Mouse (Mus musculus) stomach, embryonic 15.5 days (tissue): ENCODE data around the gene Mst1r. TPM values are rescaled to one million over a fixed set of nuclear protein-coding genes. Genes with fewer than 3 reads are reported as not detected.

ENCODE experiments used
- ATAC-seq: fragments of 200-750 bp; cut with Nextera tagmentation; 2 replicates; pipeline ENCODE4 v1.8.0; 2017; ENCODE audit warnings: low read depth, moderate number of reproducible peaks, moderate TSS enrichment; ENCODE audit not compliant: insufficient read depth, low FRiP score
- H3K27ac ChIP-seq: fragments of 300-500 bp; sonication (generic); 2 replicates; pipeline ENCODE4 v1.5.1; 2015; ENCODE audit warnings: mild to moderate bottlenecking, inconsistent platforms
- H3K27me3 ChIP-seq: fragments of 300-500 bp; sonication (generic); replicated peaks from 2 replicates; pipeline ENCODE4 v1.6.1; 2015; ENCODE audit warnings: inconsistent platforms
- H3K36me3 ChIP-seq: fragments of 300-500 bp; sonication (generic); 2 replicates; pipeline ENCODE4 v1.6.1; 2015; ENCODE audit warnings: inconsistent platforms
- H3K4me1 ChIP-seq: fragments of 300-500 bp; sonication (generic); 2 replicates; pipeline ENCODE4 v1.6.1; 2015; ENCODE audit warnings: inconsistent platforms
- H3K4me2 ChIP-seq: fragments of 300-500 bp; sonication (generic); 2 replicates; pipeline ENCODE4 v1.6.1; 2015; ENCODE audit warnings: mild to moderate bottlenecking, inconsistent platforms
- H3K4me3 ChIP-seq: fragments of 300-500 bp; sonication (generic); replicated peaks from 2 replicates; pipeline ENCODE4 v1.5.1; 2015; ENCODE audit warnings: inconsistent platforms
- H3K9ac ChIP-seq: fragments of 300-500 bp; sonication (generic); 2 replicates; pipeline ENCODE4 v1.6.1; 2015; ENCODE audit warnings: inconsistent platforms
- H3K9me3 ChIP-seq: fragments of 300-500 bp; sonication (generic); 2 replicates; pipeline ENCODE4 v1.6.1; 2016; ENCODE audit warnings: inconsistent platforms
- WGBS: fragments of 180-500 bp; shearing (Covaris S2); methylation state at CpG from one replicate; pipeline ENCODE4 v1.1.7; 2015; 5-methylcytosine and 5-hydroxymethylcytosine counted together
- polyA plus RNA-seq: library from polyadenylated mRNA; unstranded; fragments of >200 nt; fragmentation: Nextera tagmentation; extraction: Ambion mirVana; gene quantifications from 2 replicates; pipeline ENCODE4 v1.2.1, GENCODE M21; 2015

Gene Mst1r
- polyA plus RNA-seq, 1 experiment from 2014 or later: 10.8 TPM

- ATAC-seq: no peak
- Histone ChIP-seq H3K27me3 (peaks cover 24% of the 10 kb centered on the region), H3K4me3 (peak overlapping the region; percentile 47), H3K9ac (peak overlapping the region; percentile 35; the same call in 1 of the 2 replicates), H3K27ac (no peak overlapping the region), H3K4me1 (peaks cover 16% of the 10 kb centered on the region), H3K4me2 (peak overlapping the region; percentile 92), H3K9me3 (no peaks in the 10 kb centered on the region), H3K36me3 (no peaks in the 10 kb centered on the region)
- under 1% methylated on average over 41 of the region's 41 CpGs for WGBS
Observed at GRCm38 (mm10) chr9:107935790-107936214, 29.1 kb downstream of the Mst1r start.

GRCm38 (mm10) chr9:107936215-107936822 is 29.6 kb downstream of the Mst1r start:
- Histone ChIP-seq H3K9ac (no peak overlapping the region), H3K4me2 (peak overlapping the region; percentile 92), H3K27me3 (peaks cover 24% of the 10 kb centered on the region), H3K27ac (no peak overlapping the region), H3K36me3 (no peaks in the 10 kb centered on the region), H3K4me1 (peaks cover 16% of the 10 kb centered on the region), H3K4me3 (peak overlapping the region; percentile 47), H3K9me3 (no peaks in the 10 kb centered on the region)
- ATAC-seq: no peak
- 4% methylated on average over 29 of the region's 29 CpGs for WGBS

- 27% methylated on average over 3 of the region's 3 CpGs for WGBS
- Histone ChIP-seq H3K4me1 (peaks cover 16% of the 10 kb centered on the region), H3K4me3 (no peak overlapping the region), H3K36me3 (no peaks in the 10 kb centered on the region), H3K9me3 (no peaks in the 10 kb centered on the region), H3K27me3 (peaks cover 24% of the 10 kb centered on the region), H3K4me2 (peak overlapping the region; percentile 92), H3K9ac (no peak overlapping the region), H3K27ac (no peak overlapping the region)
- no peak for ATAC-seq
Observed at GRCm38 (mm10) chr9:107936831-107937230, 30.2 kb downstream of the Mst1r start.

- no peaks in the 10 kb centered on the region for H3K27me3 ChIP-seq
- H3K27ac ChIP-seq: no peak overlapping the region
- no peaks in the 10 kb centered on the region for H3K36me3 ChIP-seq
- no peak for ATAC-seq
- H3K9ac ChIP-seq: no peak overlapping the region
- H3K4me1 ChIP-seq: peaks cover 9% of the 10 kb centered on the region
- no peak overlapping the region for H3K4me3 ChIP-seq
- 84% methylated on average over 31 of the region's 31 CpGs for WGBS
- no peaks in the 10 kb centered on the region for H3K9me3 ChIP-seq
- no peak overlapping the region for H3K4me2 ChIP-seq
Observed at GRCm38 (mm10) chr9:107947241-107948194, 40.8 kb downstream of the Mst1r start.

GRCm38 (mm10) chr9:107949184-107949921 is 42.7 kb downstream of the Mst1r start:
- Histone ChIP-seq H3K36me3 (no peaks in the 10 kb centered on the region), H3K4me3 (no peak overlapping the region), H3K4me1 (peaks cover 9% of the 10 kb centered on the region), H3K27ac (no peak overlapping the region), H3K9me3 (no peaks in the 10 kb centered on the region), H3K4me2 (no peak overlapping the region), H3K9ac (no peak overlapping the region), H3K27me3 (no peaks in the 10 kb centered on the region)
- 76% methylated on average over 13 of the region's 13 CpGs for WGBS
- no peak for ATAC-seq

GRCm38 (mm10) chr9:107949922-107950235 is 43.2 kb downstream of the Mst1r start, which contains the start of gene Traip:
TSS of gene Traip (plus strand) at chr9:107950136.
- peak within 1 kb of the TSS; percentile 60 for H3K9ac ChIP-seq
- WGBS: 86% methylated on average over 10 of the region's 10 CpGs
- H3K4me2 ChIP-seq: peak within 1 kb of the TSS; percentile 91
- no peak for ATAC-seq
- peak within 1 kb of the TSS; percentile 61 for H3K4me3 ChIP-seq
- H3K27ac ChIP-seq: peak within 1 kb of the TSS; percentile 74; the same call in 1 of the 2 replicates
- no peaks in the 10 kb centered on the region for H3K27me3 ChIP-seq
- H3K4me1 ChIP-seq: peaks cover 9% of the 10 kb centered on the region
- no peaks in the 10 kb centered on the region for H3K9me3 ChIP-seq
- H3K36me3 ChIP-seq: no peaks in the 10 kb centered on the region

- Histone ChIP-seq H3K4me2 (peak overlapping the region; percentile 91), H3K9me3 (no peaks in the 10 kb centered on the region), H3K4me3 (peak overlapping the region; percentile 61), H3K27ac (peak overlapping the region; percentile 74; the same call in 1 of the 2 replicates), H3K9ac (peak overlapping the region; percentile 60), H3K4me1 (peaks cover 9% of the 10 kb centered on the region), H3K27me3 (no peaks in the 10 kb centered on the region), H3K36me3 (no peaks in the 10 kb centered on the region)
- peak; percentile 92 for ATAC-seq
- WGBS: 13% methylated on average over 45 of the region's 45 CpGs
Observed at GRCm38 (mm10) chr9:107950460-107951355, 44.0 kb downstream of the Mst1r start.

GRCm38 (mm10) chr9:107955613-107956289 is 49.1 kb downstream of the Mst1r start:
- Histone ChIP-seq H3K36me3 (peaks cover 19% of the 10 kb centered on the region; the same call in 1 of the 2 replicates), H3K27me3 (no peaks in the 10 kb centered on the region), H3K27ac (no peak overlapping the region), H3K9me3 (no peaks in the 10 kb centered on the region), H3K4me1 (peaks cover 9% of the 10 kb centered on the region), H3K9ac (no peak overlapping the region), H3K4me3 (no peak overlapping the region), H3K4me2 (no peak overlapping the region)
- no peak for ATAC-seq
- WGBS: 72% methylated on average over 6 of the region's 6 CpGs

- Histone ChIP-seq H3K27me3 (no peaks in the 10 kb centered on the region), H3K4me2 (no peak overlapping the region), H3K36me3 (peaks cover 19% of the 10 kb centered on the region; the same call in 1 of the 2 replicates), H3K27ac (no peak overlapping the region), H3K9ac (no peak overlapping the region), H3K4me3 (no peak overlapping the region), H3K4me1 (no peaks in the 10 kb centered on the region), H3K9me3 (no peaks in the 10 kb centered on the region)
- no peak for ATAC-seq
- WGBS: 61% methylated on average over 6 of the region's 6 CpGs
Observed at GRCm38 (mm10) chr9:107957141-107957540, 50.5 kb downstream of the Mst1r start.

GRCm38 (mm10) chr9:107959896-107960295 is 53.2 kb downstream of the Mst1r start:
- H3K9me3 ChIP-seq: no peaks in the 10 kb centered on the region
- H3K9ac ChIP-seq: no peak overlapping the region
- no peaks in the 10 kb centered on the region for H3K4me1 ChIP-seq
- H3K27me3 ChIP-seq: no peaks in the 10 kb centered on the region
- no peak overlapping the region for H3K27ac ChIP-seq
- no peak overlapping the region for H3K4me3 ChIP-seq
- ATAC-seq: no peak
- H3K4me2 ChIP-seq: no peak overlapping the region
- H3K36me3 ChIP-seq: peaks cover 19% of the 10 kb centered on the region; the same call in 1 of the 2 replicates
- 59% methylated on average over 6 of the region's 6 CpGs for WGBS
